Mouse (Mus musculus): ENCODE results near the gene Trmt1.
"Not testable (repeated sequence)": the region's sequence is repeated elsewhere in the genome, so short reads cannot be mapped to it uniquely, and the experiment has no call there.

Trmt1 gene

GRCm38 (mm10) chr8:84659936-84660818, 25.9 kb upstream of the Trmt1 start:
- DNase-seq, result peak; percentile 83 to 87

GRCm38 (mm10) chr8:84660819-84661457, 25.2 kb upstream of the Trmt1 start:
- peak; percentile 82 to 89 for DNase-seq

- DNase-seq, result peak; percentile 98 to 99
Observed at GRCm38 (mm10) chr8:84661458-84661871, 24.6 kb upstream of the Trmt1 start.

GRCm38 (mm10) chr8:84661961-84662571, 24.0 kb upstream of the Trmt1 start:
- no peak for DNase-seq

GRCm38 (mm10) chr8:84662581-84663065, 23.5 kb upstream of the Trmt1 start, which contains the start of gene Ier2:
Ier2 (minus strand) TSS chr8:84662852.
- DNase-seq, result peak; percentile 97 to 98

- DNase-seq, result peak; percentile 98
Observed at GRCm38 (mm10) chr8:84663483-84664327, 22.4 kb upstream of the Trmt1 start.

- DNase-seq, result peak; percentile 81 to 84
Observed at GRCm38 (mm10) chr8:84664566-84665384, 21.3 kb upstream of the Trmt1 start.

- DNase-seq, result no peak
Observed at GRCm38 (mm10) chr8:84665385-84665893, 20.7 kb upstream of the Trmt1 start.

- peak in 1 of 2 experiments; percentile 50 for DNase-seq
Observed at GRCm38 (mm10) chr8:84668081-84668480, 18.0 kb upstream of the Trmt1 start.

GRCm38 (mm10) chr8:84668731-84669485, 17.2 kb upstream of the Trmt1 start:
- no peak for DNase-seq

- not testable (repeated sequence) for DNase-seq
Observed at GRCm38 (mm10) chr8:84670295-84671006, 15.7 kb upstream of the Trmt1 start.

GRCm38 (mm10) chr8:84677305-84677704, 8.8 kb upstream of the Trmt1 start:
- DNase-seq, result no peak

- no peak for DNase-seq
Observed at GRCm38 (mm10) chr8:84681476-84681875, 4.6 kb upstream of the Trmt1 start.

GRCm38 (mm10) chr8:84682257-84682656, 3.9 kb upstream of the Trmt1 start:
- DNase-seq, result no peak

- DNase-seq, result no peak
Observed at GRCm38 (mm10) chr8:84684537-84684936, 1.6 kb upstream of the Trmt1 start.

GRCm38 (mm10) chr8:84687003-84687704, 1.0 kb downstream of the Trmt1 start:
- DNase-seq, result no peak

GRCm38 (mm10) chr8:84687705-84688100, 1.6 kb downstream of the Trmt1 start, which contains the start of gene Nacc1:
Nacc1 (minus strand) TSS chr8:84687862.
- DNase-seq, result peak; percentile 88 to 91

- peak; percentile 91 to 93 for DNase-seq
Observed at GRCm38 (mm10) chr8:84689091-84689915, 3.2 kb downstream of the Trmt1 start.
